Comparison of ENCODE assay signal across 8 mouse cellular contexts in genomic region chr14:31830571-31831369, GRCm38 (mm10). TPM values are rescaled to one million over a fixed set of nuclear protein-coding genes. Genes with fewer than 3 reads are reported as not detected.
DNase-seq lines count a peak whose midpoint lies in the region; ATAC-seq and TF ChIP-seq lines count a peak whose summit lies in the region.

TSS of gene Ankrd28 (minus strand) at chr14:31830651.

- H3K36me3 ChIP-seq in ES-E14 (ENCODE audit: control insufficient read depth, insufficient read depth, low read length, poor library complexity, severe bottlenecking), result no peaks in the 10 kb centered on the region
- H3K36me3 ChIP-seq in forebrain, embryonic 15.5 days, result no peaks in the 10 kb centered on the region

- in situ Hi-C loops in ES-E14 (cut with MboI; ENCODE audit: low sequenced_read_pairs in 2 of 2, unreplicated experiment in 2 of 2), result no loop called here

- H3K4me2 ChIP-seq in forebrain, embryonic 15.5 days (replicated peaks), result peak within 1 kb of the TSS; percentile 78

- no peaks in the 10 kb centered on the region for H3K9me3 ChIP-seq in ES-E14 (ENCODE audit: control insufficient read depth, insufficient read depth, low read depth, low read length)
- no peaks in the 10 kb centered on the region for H3K9me3 ChIP-seq in forebrain, embryonic 15.5 days

- H3K27me3 ChIP-seq in forebrain, embryonic 15.5 days, result no peaks in the 10 kb centered on the region

- H3K4me1 ChIP-seq in ES-E14 (ENCODE audit: control insufficient read depth in 2 of 2, insufficient read depth in 2 of 2, low read length in 2 of 2, poor library complexity in 1 of 2), result peaks cover 0 to 7% of the 10 kb centered on the region in 2 experiments; a peak in 2 of 4 replicates
- peaks cover 25% of the 10 kb centered on the region for H3K4me1 ChIP-seq in forebrain, embryonic 15.5 days
- H3K4me1 ChIP-seq in lung, adult 2 months (ENCODE audit: control insufficient read depth, insufficient read depth, low read length), result peaks cover 6% of the 10 kb centered on the region; the same call in 1 of the 2 replicates

- no peak for TF ChIP-seq CTCF in lung, adult 2 months (IDR thresholded peaks at IDR 0.05; ENCODE audit: insufficient read depth, low read length)

- H3K4me3 ChIP-seq in ES-E14 (ENCODE audit: insufficient read depth in 1 of 2, low read depth in 1 of 2, low read length in 2 of 2, poor library complexity in 1 of 2, severe bottlenecking in 1 of 2), result peak within 1 kb of the TSS; percentile 84 to 94
- peak within 1 kb of the TSS; percentile 92 for H3K4me3 ChIP-seq in forebrain, embryonic 15.5 days
- H3K4me3 ChIP-seq in lung, adult 2 months (replicated peaks; ENCODE audit: extremely low read depth, low read depth, low read length), result peak within 1 kb of the TSS; percentile 90

- under 1% methylated on average over 81 of the region's 81 CpGs for WGBS in forebrain, embryonic 15.5 days
- under 1% methylated on average over 79 of the region's 81 CpGs for WGBS in lung, adult 2 months

- H3K9ac ChIP-seq in ES-E14 (ENCODE audit: insufficient read depth, low read depth, low read length, poor library complexity, severe bottlenecking), result peak within 1 kb of the TSS; percentile 94
- peak within 1 kb of the TSS; percentile 87 for H3K9ac ChIP-seq in forebrain, embryonic 15.5 days (replicated peaks)

- intact Hi-C loops in heart, postnatal 25 days (cut with DNase I), result loop anchor here (2.0 kb wide), 1 partner anchor 72 kb away; no protein-coding TSS in a partner anchor

- TF ChIP-seq POLR2A in lung, adult 2 months (IDR thresholded peaks at IDR 0.05; ENCODE audit: borderline replicate concordance, extremely low read depth, low read depth, low read length), result no peak

- ATAC-seq in forebrain, embryonic 15.5 days (replicated peaks), result peak; percentile 98
- peak; percentile 88 for ATAC-seq in neutrophil, adult 5-6 weeks (ENCODE audit: extremely low read depth, insufficient number of reproducible peaks, low FRiP score, poor library complexity, severe bottlenecking)

- H3K27ac ChIP-seq in ES-E14 (ENCODE audit: insufficient read depth, low read depth, low read length, poor library complexity, severe bottlenecking), result peak within 1 kb of the TSS; percentile 79
- H3K27ac ChIP-seq in forebrain, embryonic 15.5 days (replicated peaks), result peak within 1 kb of the TSS; percentile 96

- peak; percentile 88 for DNase-seq in ES-E14 (ENCODE audit: low read depth, low spot score)
- DNase-seq in cerebellum, adult 11-12 months, result peak; percentile 94
- DNase-seq in heart, postnatal 25 days (ENCODE audit: low spot score), result peak; percentile 91
- peak; percentile 90 to 94 for DNase-seq in layer of hippocampus, adult 18-20 months (ENCODE audit: low spot score in 2 of 2)
- DNase-seq in lung, adult 2 months, result peak; percentile 92
- peak; percentile 91 to 92 for DNase-seq in thymus, adult 18-20 months

TF ChIP-seq in ES-E14, 5 proteins besides CTCF, POLR2A, EP300 and RAD21:
- no peak for TF ChIP-seq MAFK (IDR thresholded peaks at IDR 0.05; ENCODE audit: insufficient read depth, low read depth, low read length)
- TF ChIP-seq ZNF384 (IDR thresholded peaks at IDR 0.05; ENCODE audit: low read depth, low read length), result no peak
- no peak; the same call in 1 of the 2 replicates for TF ChIP-seq HCFC1 (IDR thresholded peaks at IDR 0.05; ENCODE audit: borderline replicate concordance, insufficient read depth, low read length)
- TF ChIP-seq ZC3H11A (IDR thresholded peaks at IDR 0.05; ENCODE audit: borderline replicate concordance, low read depth, low read length), result no peak
- TF ChIP-seq CHD2 (IDR thresholded peaks at IDR 0.05; ENCODE audit: low read depth, low read length), result no peak

RNA-seq across cellular contexts. Expression of gene Ankrd28, which starts in this region (rescaled TPM):
- total RNA-seq in ES-E14 (2012; rRNA removed), result 26.6 and 36.0 TPM in 2 replicates
- polyA plus RNA-seq in forebrain, embryonic 15.5 days (2015; fragmentation: Nextera tagmentation; extraction: Ambion mirVana), result 11.6 and 12.3 TPM in 2 replicates
- total RNA-seq in heart, postnatal 25 days (2021), result 10 to 100 TPM; 23.7 to 27.1 TPM
- total RNA-seq in layer of hippocampus, adult 18-20 months (2021), result 10 to 100 TPM; 45.4 to 52.1 TPM
- 2.8 and 7.2 TPM in 2 replicates for polyA plus RNA-seq in lung, adult 2 months (2012; rRNA removed)
- total RNA-seq in neutrophil, adult 5-6 weeks (2017), result 21.4 and 26.0 TPM in 2 replicates

Comparison
In these comparisons a context has a peak if more than half of its experiments do, and no peak if none do; other contexts are left out.
1. Peak in every context shown above with its lines: DNase-seq, ATAC-seq, H3K4me3 ChIP-seq and H3K27ac ChIP-seq.